Mouse (Mus musculus): Measurements from ENCODE around the gene Tspan14. TPM values are rescaled to one million over a fixed set of nuclear protein-coding genes. Genes with fewer than 3 reads are reported as not detected.

Tspan14 gene
- polyA plus RNA-seq, 1 experiment from 2014 or later: 77.3 TPM

GRCm38 (mm10) chr14:40921241-40921640, 45.4 kb downstream of the Tspan14 start:
- H3K27ac ChIP-seq (ENCODE audit: low read length): no peak overlapping the region
- H3K4me2 ChIP-seq (replicated peaks; ENCODE audit: low read depth, low read length): no peak overlapping the region
- TF ChIP-seq CTCF (IDR thresholded peaks at IDR 0.05) (no peak), EP300 (IDR thresholded peaks at IDR 0.05) (no peak)
- no peaks in the 10 kb centered on the region for H3K36me3 ChIP-seq (ENCODE audit: insufficient read depth, low read length)
- peaks cover 6% of the 10 kb centered on the region; the same call in 1 of the 2 replicates for H3K4me1 ChIP-seq (ENCODE audit: insufficient read depth, low read depth, low read length)
- ATAC-seq (no peak), DNase-seq (ENCODE audit: low spot score) (peak; percentile 44)
- WGBS: 95% methylated on average over 1 of the region's 1 CpGs
- H3K9me3 ChIP-seq (ENCODE audit: low read length): no peaks in the 10 kb centered on the region
- no peak overlapping the region for H3K4me3 ChIP-seq (ENCODE audit: low read depth, low read length)
- no peaks in the 10 kb centered on the region for H3K27me3 ChIP-seq (replicated peaks; ENCODE audit: insufficient read depth, low read length)
- H3K9ac ChIP-seq (replicated peaks; ENCODE audit: low read depth): no peak overlapping the region

GRCm38 (mm10) chr14:40919521-40919920, 47.1 kb downstream of the Tspan14 start:
- ATAC-seq (no peak), DNase-seq (ENCODE audit: low spot score) (peak; percentile 41)
- H3K27me3 ChIP-seq (replicated peaks; ENCODE audit: insufficient read depth, low read length): no peaks in the 10 kb centered on the region
- no peak overlapping the region for H3K27ac ChIP-seq (ENCODE audit: low read length)
- H3K4me1 ChIP-seq (ENCODE audit: insufficient read depth, low read depth, low read length): peaks cover 4% of the 10 kb centered on the region; the same call in 1 of the 2 replicates
- H3K9ac ChIP-seq (replicated peaks; ENCODE audit: low read depth): no peak overlapping the region
- 0 out of 2 replicates have a peak, but pooled peaks cover 3% of the 10 kb centered on the region for H3K36me3 ChIP-seq (ENCODE audit: insufficient read depth, low read length)
- H3K9me3 ChIP-seq (ENCODE audit: low read length): no peaks in the 10 kb centered on the region
- H3K4me3 ChIP-seq (ENCODE audit: low read depth, low read length): no peak overlapping the region
- TF ChIP-seq EP300 (IDR thresholded peaks at IDR 0.05): no peak
- TF ChIP-seq CTCF (IDR thresholded peaks at IDR 0.05): no peak
- no peak overlapping the region for H3K4me2 ChIP-seq (replicated peaks; ENCODE audit: low read depth, low read length)
- WGBS: 72% methylated on average over 7 of the region's 7 CpGs

- ATAC-seq (no peak), DNase-seq (ENCODE audit: low spot score) (no peak)
- TF ChIP-seq EP300 (IDR thresholded peaks at IDR 0.05) (no peak), CTCF (IDR thresholded peaks at IDR 0.05) (no peak)
- Histone ChIP-seq H3K9me3 (ENCODE audit: low read length) (no peaks in the 10 kb centered on the region), H3K27ac (ENCODE audit: low read length) (no peak overlapping the region), H3K9ac (replicated peaks; ENCODE audit: low read depth) (no peak overlapping the region), H3K4me3 (ENCODE audit: low read depth, low read length) (no peak overlapping the region), H3K4me2 (replicated peaks; ENCODE audit: low read depth, low read length) (no peak overlapping the region), H3K27me3 (replicated peaks; ENCODE audit: insufficient read depth, low read length) (no peaks in the 10 kb centered on the region), H3K4me1 (ENCODE audit: insufficient read depth, low read depth, low read length) (no peaks in the 10 kb centered on the region), H3K36me3 (ENCODE audit: insufficient read depth, low read length) (0 out of 2 replicates have a peak, but pooled peaks cover 7% of the 10 kb centered on the region)
- WGBS: 64% methylated on average over 5 of the region's 7 CpGs
These were observed 48.1 kb downstream of the Tspan14 start for GRCm38 (mm10) chr14:40918477-40918876.

GRCm38 (mm10) chr14:40917632-40918031, 49.0 kb downstream of the Tspan14 start:
- peaks cover 15% of the 10 kb centered on the region; the same call in 1 of the 2 replicates for H3K36me3 ChIP-seq (ENCODE audit: insufficient read depth, low read length)
- 0% methylated on average over 1 of the region's 1 CpGs for WGBS
- ATAC-seq (peak; percentile 54), DNase-seq (ENCODE audit: low spot score) (peak; percentile 86)
- H3K4me3 ChIP-seq (ENCODE audit: low read depth, low read length): no peak overlapping the region
- H3K4me2 ChIP-seq (replicated peaks; ENCODE audit: low read depth, low read length): no peak overlapping the region
- H3K27me3 ChIP-seq (replicated peaks; ENCODE audit: insufficient read depth, low read length): no peaks in the 10 kb centered on the region
- H3K9me3 ChIP-seq (ENCODE audit: low read length): no peaks in the 10 kb centered on the region
- TF ChIP-seq EP300 (IDR thresholded peaks at IDR 0.05) (no peak), CTCF (IDR thresholded peaks at IDR 0.05) (peak; percentile 99)
- no peaks in the 10 kb centered on the region for H3K4me1 ChIP-seq (ENCODE audit: insufficient read depth, low read depth, low read length)
- no peak overlapping the region for H3K27ac ChIP-seq (ENCODE audit: low read length)
- no peak overlapping the region for H3K9ac ChIP-seq (replicated peaks; ENCODE audit: low read depth)

GRCm38 (mm10) chr14:40916667-40917066, 49.9 kb downstream of the Tspan14 start:
- DNase-seq (ENCODE audit: low spot score) (no peak), ATAC-seq (no peak)
- 84% methylated on average over 12 of the region's 15 CpGs for WGBS
- TF ChIP-seq CTCF (IDR thresholded peaks at IDR 0.05): no peak
- TF ChIP-seq EP300 (IDR thresholded peaks at IDR 0.05): no peak
- Histone ChIP-seq H3K9me3 (ENCODE audit: low read length) (no peaks in the 10 kb centered on the region), H3K4me2 (replicated peaks; ENCODE audit: low read depth, low read length) (no peak overlapping the region), H3K27ac (ENCODE audit: low read length) (no peak overlapping the region), H3K9ac (replicated peaks; ENCODE audit: low read depth) (no peak overlapping the region), H3K4me3 (ENCODE audit: low read depth, low read length) (no peak overlapping the region), H3K36me3 (ENCODE audit: insufficient read depth, low read length) (peaks cover 16% of the 10 kb centered on the region; the same call in 1 of the 2 replicates), H3K4me1 (ENCODE audit: insufficient read depth, low read depth, low read length) (no peaks in the 10 kb centered on the region), H3K27me3 (replicated peaks; ENCODE audit: insufficient read depth, low read length) (no peaks in the 10 kb centered on the region)

- H3K4me3 ChIP-seq (ENCODE audit: low read depth, low read length): no peak overlapping the region
- H3K27ac ChIP-seq (ENCODE audit: low read length): no peak overlapping the region
- TF ChIP-seq CTCF (IDR thresholded peaks at IDR 0.05) (no peak), EP300 (IDR thresholded peaks at IDR 0.05) (no peak)
- WGBS: 80% methylated on average over 8 of the region's 8 CpGs
- DNase-seq (ENCODE audit: low spot score) (no peak), ATAC-seq (no peak)
- no peaks in the 10 kb centered on the region for H3K9me3 ChIP-seq (ENCODE audit: low read length)
- no peaks in the 10 kb centered on the region for H3K27me3 ChIP-seq (replicated peaks; ENCODE audit: insufficient read depth, low read length)
- no peak overlapping the region for H3K9ac ChIP-seq (replicated peaks; ENCODE audit: low read depth)
- H3K4me1 ChIP-seq (ENCODE audit: insufficient read depth, low read depth, low read length): no peaks in the 10 kb centered on the region
- no peak overlapping the region for H3K4me2 ChIP-seq (replicated peaks; ENCODE audit: low read depth, low read length)
- peaks cover 18% of the 10 kb centered on the region; the same call in 1 of the 2 replicates for H3K36me3 ChIP-seq (ENCODE audit: insufficient read depth, low read length)
These were observed 50.8 kb downstream of the Tspan14 start for GRCm38 (mm10) chr14:40915838-40916237.

- Histone ChIP-seq H3K4me3 (ENCODE audit: low read depth, low read length) (no peak overlapping the region), H3K4me2 (replicated peaks; ENCODE audit: low read depth, low read length) (no peak overlapping the region), H3K27ac (ENCODE audit: low read length) (no peak overlapping the region), H3K27me3 (replicated peaks; ENCODE audit: insufficient read depth, low read length) (no peaks in the 10 kb centered on the region), H3K36me3 (ENCODE audit: insufficient read depth, low read length) (peaks cover 25% of the 10 kb centered on the region; the same call in 1 of the 2 replicates), H3K4me1 (ENCODE audit: insufficient read depth, low read depth, low read length) (no peaks in the 10 kb centered on the region), H3K9ac (replicated peaks; ENCODE audit: low read depth) (no peak overlapping the region), H3K9me3 (ENCODE audit: low read length) (no peaks in the 10 kb centered on the region)
- WGBS: 34% methylated on average over 3 of the region's 3 CpGs
- DNase-seq (ENCODE audit: low spot score): no peak
- peak; percentile 31; the same call in 1 of the 2 replicates for ATAC-seq
- no peak for TF ChIP-seq CTCF (IDR thresholded peaks at IDR 0.05)
- no peak for TF ChIP-seq EP300 (IDR thresholded peaks at IDR 0.05)
These were observed 51.9 kb downstream of the Tspan14 start for GRCm38 (mm10) chr14:40914701-40915100.
